Mouse (Mus musculus) midbrain, embryonic 13.5 days (tissue): ENCODE results near the gene Rassf1. TPM values are rescaled to one million over a fixed set of nuclear protein-coding genes. Genes with fewer than 3 reads are reported as not detected.
"Not testable (repeated sequence)": the region's sequence is repeated elsewhere in the genome, so short reads cannot be mapped to it uniquely, and the experiment has no call there.

Experiments
- ATAC-seq: fragments of 200-750 bp; cut with Nextera tagmentation; 2 replicates; pipeline ENCODE4 v1.8.0; 2017; ENCODE audit warnings: mild to moderate bottlenecking, moderate TSS enrichment, moderate library complexity
- H3K27ac ChIP-seq: fragments of 300-500 bp; sonication (generic); 2 replicates; pipeline ENCODE4 v1.5.1; 2015; ENCODE audit warnings: inconsistent platforms, mild to moderate bottlenecking, moderate library complexity
- H3K27me3 ChIP-seq: fragments of 300-500 bp; sonication (generic); 2 replicates; pipeline ENCODE4 v1.6.1; 2015; ENCODE audit warnings: mild to moderate bottlenecking, inconsistent platforms
- H3K36me3 ChIP-seq: fragments of 300-500 bp; sonication (generic); 2 replicates; pipeline ENCODE4 v1.6.1; 2015; ENCODE audit warnings: mild to moderate bottlenecking, inconsistent platforms
- H3K4me1 ChIP-seq: fragments of 300-500 bp; sonication (generic); replicated peaks from 2 replicates; pipeline ENCODE4 v1.6.1; 2015; ENCODE audit warnings: inconsistent platforms
- H3K4me2 ChIP-seq: fragments of 300-500 bp; sonication (generic); replicated peaks from 2 replicates; pipeline ENCODE4 v1.6.1; 2015; ENCODE audit warnings: moderate library complexity, mild to moderate bottlenecking, inconsistent platforms
- H3K4me3 ChIP-seq: fragments of 300-500 bp; sonication (generic); replicated peaks from 2 replicates; pipeline ENCODE4 v1.5.1; 2015; ENCODE audit warnings: mild to moderate bottlenecking, inconsistent platforms
- H3K9ac ChIP-seq: fragments of 300-500 bp; sonication (generic); replicated peaks from 2 replicates; pipeline ENCODE4 v1.6.1; 2015; ENCODE audit warnings: mild to moderate bottlenecking, inconsistent platforms
- H3K9me3 ChIP-seq: fragments of 300-500 bp; sonication (generic); 2 replicates; pipeline ENCODE4 v1.6.1; 2016; ENCODE audit warnings: mild to moderate bottlenecking, inconsistent platforms
- WGBS: fragments of 180-500 bp; shearing (Covaris S2); methylation state at CpG from one replicate; pipeline ENCODE4 v1.1.7; 2015; 5-methylcytosine and 5-hydroxymethylcytosine counted together
- polyA plus RNA-seq: library from polyadenylated mRNA; unstranded; fragments of >200 nt; fragmentation: Nextera tagmentation; extraction: Ambion mirVana; gene quantifications from 2 replicates; pipeline ENCODE4 v1.2.1, GENCODE M21; 2015

Rassf1 gene
- polyA plus RNA-seq, 1 experiment from 2014 or later = 39.5 TPM

DNA sequence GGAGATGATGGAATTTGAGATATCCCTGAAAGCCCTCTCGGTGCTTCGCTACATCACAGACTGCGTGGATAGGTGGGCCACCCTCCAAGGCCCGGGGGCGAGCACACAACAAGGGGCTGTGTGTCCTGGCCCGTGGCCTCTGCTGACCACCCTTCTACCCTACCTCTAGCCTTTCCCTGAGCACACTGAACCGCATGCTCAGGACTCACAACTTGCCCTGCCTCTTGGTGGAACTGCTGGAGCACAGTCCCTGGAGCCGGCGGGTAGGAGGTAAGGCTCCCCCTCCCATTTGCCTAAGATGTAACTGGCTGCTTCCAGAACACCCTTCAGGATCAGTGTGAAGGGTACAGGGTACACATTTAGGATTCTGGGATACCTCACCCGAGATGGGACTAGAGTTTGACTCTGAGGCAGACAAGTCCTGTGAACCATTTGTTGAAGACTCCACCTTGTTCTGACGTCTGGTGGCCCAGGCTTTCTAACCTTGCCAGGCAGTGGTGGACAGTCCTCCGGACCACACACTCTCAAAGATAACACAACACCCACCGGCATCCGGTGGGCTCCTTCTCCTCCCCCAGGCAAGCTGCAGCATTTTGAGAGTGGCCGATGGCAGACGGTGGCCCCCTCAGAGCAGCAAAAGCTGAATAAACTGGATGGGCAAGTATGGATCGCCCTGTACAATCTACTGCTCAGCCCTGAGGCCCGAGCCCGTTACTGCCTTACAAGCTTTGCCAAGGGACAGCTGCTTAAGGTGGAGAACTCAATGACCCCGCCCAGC lies 1.9 kb upstream of the Rassf1 start:
- peaks cover 9% of the 10 kb centered on the region for H3K36me3 ChIP-seq
- H3K27ac ChIP-seq = no peak overlapping the region
- H3K4me3 ChIP-seq = no peak overlapping the region
- H3K4me2 ChIP-seq = no peak overlapping the region
- WGBS = 87% methylated on average over 20 of the region's 20 CpGs
- peaks cover 61% of the 10 kb centered on the region for H3K27me3 ChIP-seq
- no peak for ATAC-seq
- no peaks in the 10 kb centered on the region for H3K9me3 ChIP-seq
- H3K4me1 ChIP-seq = peaks cover 49% of the 10 kb centered on the region
- no peak overlapping the region for H3K9ac ChIP-seq

DNA sequence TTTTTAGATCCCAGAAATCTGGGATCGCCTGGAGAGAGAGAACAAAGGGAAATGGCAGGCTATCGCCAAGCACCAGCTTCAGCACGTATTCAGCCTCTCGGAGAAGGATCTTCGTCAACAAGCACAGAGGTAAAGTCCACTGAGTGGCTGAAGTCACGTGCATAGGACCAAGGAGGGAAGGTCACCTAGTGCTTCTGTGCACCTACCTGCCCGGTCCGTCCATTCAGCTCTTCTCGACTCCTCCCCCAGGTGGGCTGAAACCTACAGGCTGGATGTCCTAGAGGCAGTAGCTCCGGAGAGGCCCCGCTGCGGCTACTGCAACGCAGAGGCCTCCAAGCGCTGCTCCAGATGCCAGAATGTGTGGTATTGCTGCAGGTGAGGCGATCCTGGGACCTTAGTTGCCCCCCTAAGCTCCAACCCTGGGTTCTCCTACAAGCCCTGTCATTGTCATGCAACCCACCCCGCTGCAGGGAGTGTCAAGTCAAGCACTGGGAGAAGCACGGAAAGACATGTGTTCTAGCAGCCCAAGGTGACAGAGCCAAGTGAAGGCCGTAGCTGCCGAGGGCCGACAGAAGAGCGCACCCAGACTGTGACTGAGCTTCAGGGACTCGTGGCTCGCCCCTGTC lies 751 bp upstream of the Rassf1 start:
- WGBS = 25% methylated on average over 23 of the region's 23 CpGs
- Histone ChIP-seq H3K9me3 (no peaks in the 10 kb centered on the region), H3K4me2 (peak overlapping the region; percentile 53), H3K27me3 (peaks cover 61% of the 10 kb centered on the region), H3K27ac (no peak overlapping the region), H3K9ac (peak overlapping the region; percentile 54), H3K36me3 (no peaks in the 10 kb centered on the region), H3K4me1 (peaks cover 56% of the 10 kb centered on the region), H3K4me3 (0 out of 2 replicates have a peak overlapping the region, but pooled peaks have one; percentile 30)
- ATAC-seq = no peak

DNA sequence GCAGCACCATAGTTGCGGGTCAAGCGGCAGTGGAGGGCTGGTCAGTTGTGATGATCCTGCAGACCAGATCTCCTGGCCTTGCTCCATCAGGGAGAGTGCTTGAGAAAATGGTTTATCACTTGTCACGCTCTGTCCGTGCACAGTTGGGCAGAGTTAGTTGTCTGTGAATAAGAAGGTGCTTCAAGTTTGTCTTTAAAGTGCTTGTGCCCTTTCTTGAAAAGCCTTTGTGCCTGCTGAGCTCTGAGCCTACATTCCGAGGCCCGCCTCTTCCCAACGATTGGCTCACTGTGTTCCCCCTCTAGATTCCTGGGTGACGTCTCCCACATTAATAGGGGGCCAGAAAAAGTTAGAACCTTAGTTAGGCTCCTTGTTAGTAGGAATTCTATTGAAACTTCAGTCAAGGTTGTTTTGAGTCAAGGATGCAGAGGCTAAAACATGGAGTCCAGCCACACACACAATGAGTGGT lies 568 bp downstream of the Rassf1 start:
- Histone ChIP-seq H3K9ac (peak overlapping the region; percentile 54), H3K36me3 (peaks cover 5% of the 10 kb centered on the region; the same call in 1 of the 2 replicates), H3K27me3 (peaks cover 61% of the 10 kb centered on the region), H3K9me3 (no peaks in the 10 kb centered on the region), H3K4me2 (peak overlapping the region; percentile 53), H3K27ac (no peak overlapping the region), H3K4me3 (peak overlapping the region; percentile 30), H3K4me1 (peaks cover 57% of the 10 kb centered on the region)
- WGBS = 7% methylated on average over 8 of the region's 8 CpGs
- ATAC-seq = no peak

DNA sequence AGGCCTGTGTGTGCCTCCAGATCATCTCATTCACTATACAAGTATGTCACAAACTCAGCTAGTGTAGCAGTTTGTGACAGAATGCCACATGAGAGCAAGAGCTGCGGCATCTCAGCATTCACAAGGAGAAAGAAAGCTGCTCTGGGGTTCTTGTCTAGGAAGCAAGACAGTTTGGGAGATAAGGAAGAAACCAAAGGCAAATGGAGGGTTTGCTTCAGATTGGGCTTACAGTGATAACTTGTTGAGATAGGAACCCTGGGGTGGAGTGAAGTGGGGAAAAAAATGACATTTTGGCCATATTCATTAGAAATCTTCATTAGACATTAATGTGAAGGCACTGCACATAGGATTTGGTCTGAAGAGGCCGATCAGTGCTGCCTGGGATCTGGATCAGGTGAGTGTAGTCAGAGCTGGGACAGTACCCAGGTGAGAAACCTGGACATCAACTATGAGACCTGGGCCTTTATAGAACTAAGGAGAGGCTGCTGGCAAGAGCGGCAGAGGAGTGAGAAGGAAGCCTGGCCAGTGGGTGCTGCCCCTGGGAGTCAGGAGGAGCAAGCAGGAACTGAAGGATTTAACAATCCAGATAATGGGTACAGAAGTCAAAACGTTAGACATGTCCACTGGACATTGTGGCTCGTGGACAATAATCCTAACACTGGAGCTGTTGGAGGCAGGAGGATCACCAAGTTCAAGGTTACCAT lies 1.5 kb downstream of the Rassf1 start:
- Histone ChIP-seq H3K4me1 (peaks cover 51% of the 10 kb centered on the region), H3K27ac (no peak overlapping the region), H3K9ac (no peak overlapping the region), H3K27me3 (peaks cover 57% of the 10 kb centered on the region), H3K4me2 (peak overlapping the region; percentile 95; the same call in 1 of the 2 replicates), H3K36me3 (peaks cover 14% of the 10 kb centered on the region), H3K4me3 (peak overlapping the region; percentile 60; the same call in 1 of the 2 replicates), H3K9me3 (no peaks in the 10 kb centered on the region)
- WGBS = 79% methylated on average over 5 of the region's 5 CpGs
- no peak for ATAC-seq

DNA sequence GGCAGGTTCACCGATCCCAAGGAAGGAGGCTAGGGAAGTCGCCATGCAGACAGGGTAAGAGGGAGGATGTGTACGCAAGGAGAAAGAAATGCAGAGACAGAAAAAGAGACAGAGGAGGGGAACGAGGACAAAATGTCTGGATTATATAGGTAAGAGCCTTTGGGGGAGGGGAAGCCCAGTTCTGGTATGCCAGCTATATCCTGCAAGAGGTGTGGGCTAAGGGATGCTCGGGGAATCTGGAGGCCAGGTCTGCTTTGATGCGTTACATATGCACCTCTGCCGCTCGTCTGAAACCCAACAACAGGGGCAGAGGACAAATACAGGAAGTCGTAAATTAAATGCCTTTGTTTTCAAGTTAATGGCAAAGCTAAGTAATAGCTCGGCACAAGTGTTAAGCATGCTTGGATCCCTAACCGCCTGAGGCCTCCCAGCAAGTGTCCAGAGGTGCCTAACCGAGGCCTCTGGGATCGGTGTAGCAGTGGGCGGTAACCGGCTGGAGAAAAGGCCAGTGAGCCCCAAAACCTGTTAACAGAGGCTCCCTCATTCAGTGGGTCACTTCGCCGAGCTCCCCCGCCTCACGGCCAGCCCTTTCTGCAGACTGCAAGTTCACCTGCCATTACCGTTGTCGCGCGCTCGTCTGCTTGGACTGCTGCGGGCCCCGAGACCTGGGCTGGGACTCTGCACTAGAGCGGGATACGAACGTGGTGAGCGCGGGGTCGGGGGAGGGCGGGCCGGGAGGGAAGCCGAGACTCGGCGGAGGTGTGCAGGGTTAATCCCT lies 2.4 kb downstream of the Rassf1 start:
- WGBS = 7% methylated on average over 37 of the region's 37 CpGs
- H3K4me2 ChIP-seq = peak overlapping the region; percentile 95
- H3K4me1 ChIP-seq = peaks cover 51% of the 10 kb centered on the region
- H3K9ac ChIP-seq = peak overlapping the region; percentile 74
- peak; percentile 26 for ATAC-seq
- H3K36me3 ChIP-seq = peaks cover 23% of the 10 kb centered on the region
- H3K9me3 ChIP-seq = no peaks in the 10 kb centered on the region
- peaks cover 48% of the 10 kb centered on the region for H3K27me3 ChIP-seq
- H3K4me3 ChIP-seq = peak overlapping the region; percentile 60
- peak overlapping the region; percentile 82 for H3K27ac ChIP-seq

DNA sequence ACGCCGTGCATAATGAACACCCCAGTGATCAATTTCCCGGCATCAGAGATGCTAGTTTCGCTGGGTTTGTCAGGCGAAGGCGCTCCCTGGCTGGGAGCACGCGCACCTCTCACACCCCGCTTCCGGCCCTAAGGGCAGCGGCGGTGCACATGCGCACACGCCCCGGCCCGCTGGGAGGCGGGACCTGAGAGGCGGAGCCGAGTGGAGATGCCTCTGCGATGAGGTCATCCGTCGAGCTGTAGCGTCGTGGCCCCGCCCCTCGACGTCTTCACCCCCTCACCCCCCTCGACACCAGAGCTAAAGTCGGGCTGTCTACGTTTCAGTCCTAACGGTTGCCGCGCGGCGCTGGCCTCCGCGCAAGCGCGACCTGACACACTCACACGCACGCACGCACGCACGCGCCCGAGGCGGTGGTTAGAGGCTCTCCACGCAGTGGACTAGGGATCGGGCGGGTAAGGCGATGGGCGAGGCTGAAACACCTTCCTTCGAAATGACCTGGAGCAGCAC lies 3.0 kb downstream of the Rassf1 start:
- Histone ChIP-seq H3K9me3 (no peaks in the 10 kb centered on the region), H3K27ac (peak overlapping the region; percentile 84), H3K27me3 (peaks cover 41% of the 10 kb centered on the region), H3K36me3 (peaks cover 30% of the 10 kb centered on the region), H3K4me2 (peak overlapping the region; percentile 95), H3K4me1 (peaks cover 51% of the 10 kb centered on the region), H3K4me3 (peak overlapping the region; percentile 60), H3K9ac (peak overlapping the region; percentile 81)
- ATAC-seq = peak; percentile 95
- whole genome bisulfite sequencing = under 1% methylated on average over 53 of the region's 53 CpGs

DNA sequence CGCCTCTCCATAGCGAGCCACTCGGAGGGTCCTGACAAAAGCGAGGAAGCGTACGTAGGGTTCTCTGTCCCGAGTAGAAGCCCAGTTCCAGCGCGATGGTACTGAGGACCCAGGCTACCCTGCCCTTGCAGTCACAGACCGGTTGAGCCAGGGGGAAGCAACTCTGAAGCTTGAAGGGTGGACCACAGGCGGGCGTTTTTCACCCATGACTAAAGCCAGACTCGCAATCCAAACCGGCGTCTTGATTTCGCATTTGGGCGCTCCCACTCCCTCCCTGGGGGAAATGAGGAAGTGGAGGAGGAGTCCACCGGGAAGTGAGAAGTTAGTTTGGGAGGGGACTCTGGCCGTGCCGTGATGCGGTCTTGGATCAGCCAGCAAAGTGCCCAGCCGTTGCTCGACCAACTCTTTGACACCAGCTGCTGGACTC lies 3.7 kb downstream of the Rassf1 start:
- H3K36me3 ChIP-seq = peaks cover 36% of the 10 kb centered on the region
- ATAC-seq = peak; percentile 55
- peak overlapping the region; percentile 84 for H3K27ac ChIP-seq
- WGBS = under 1% methylated on average over 23 of the region's 23 CpGs
- peak overlapping the region; percentile 60 for H3K4me3 ChIP-seq
- peak overlapping the region; percentile 81 for H3K9ac ChIP-seq
- peaks cover 51% of the 10 kb centered on the region for H3K4me1 ChIP-seq
- peaks cover 35% of the 10 kb centered on the region for H3K27me3 ChIP-seq
- peak overlapping the region; percentile 95 for H3K4me2 ChIP-seq
- no peaks in the 10 kb centered on the region for H3K9me3 ChIP-seq

DNA sequence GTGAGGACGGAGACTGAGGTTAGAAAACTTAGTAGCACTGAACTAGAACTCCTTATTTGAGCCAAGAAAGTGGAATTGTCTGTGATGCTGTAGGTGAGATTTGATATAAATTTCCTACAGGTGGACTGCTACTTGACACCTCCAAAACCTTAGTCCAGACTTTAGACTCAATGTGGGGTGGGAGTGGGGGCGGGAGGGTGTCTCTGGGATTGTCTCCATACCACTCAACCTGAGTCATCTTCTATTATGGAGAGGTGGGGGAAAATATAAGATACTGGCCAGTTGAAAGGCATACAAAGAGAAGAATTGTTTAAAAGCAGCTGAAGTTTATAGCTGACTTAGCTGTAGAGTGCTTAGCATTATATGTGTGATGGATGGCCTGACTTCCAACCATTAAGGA lies 4.3 kb downstream of the Rassf1 start:
- H3K36me3 ChIP-seq = peaks cover 43% of the 10 kb centered on the region
- peak overlapping the region; percentile 60 for H3K4me3 ChIP-seq
- peaks cover 28% of the 10 kb centered on the region for H3K27me3 ChIP-seq
- 49% methylated on average over 2 of the region's 2 CpGs for WGBS
- peak overlapping the region; percentile 95 for H3K4me2 ChIP-seq
- no peak for ATAC-seq
- peaks cover 49% of the 10 kb centered on the region for H3K4me1 ChIP-seq
- H3K9me3 ChIP-seq = no peaks in the 10 kb centered on the region
- H3K27ac ChIP-seq = no peak overlapping the region
- peak overlapping the region; percentile 81 for H3K9ac ChIP-seq

DNA sequence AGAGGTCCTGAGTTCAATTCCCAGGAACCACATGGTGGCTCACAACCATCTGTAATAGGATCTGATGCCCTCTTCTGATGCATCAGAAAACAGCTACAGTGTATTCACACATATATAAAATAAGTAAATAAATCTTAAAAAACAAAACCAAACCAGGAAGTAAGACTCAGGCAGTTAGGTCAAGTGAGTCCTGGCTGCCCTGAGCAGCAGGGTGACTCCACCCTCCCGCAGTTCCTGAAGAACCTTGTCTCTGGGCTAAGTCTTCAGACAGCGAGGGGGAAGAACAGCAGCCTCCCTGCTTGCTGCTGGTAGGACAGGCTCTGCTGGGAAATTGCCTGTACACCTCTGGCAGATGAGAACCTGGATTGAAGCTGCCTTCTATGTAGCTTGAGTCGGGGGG lies 5.0 kb downstream of the Rassf1 start:
- 0 out of 2 replicates have a peak overlapping the region, but pooled peaks have one; percentile 39 for H3K9ac ChIP-seq
- H3K4me2 ChIP-seq = peak overlapping the region; percentile 95
- H3K9me3 ChIP-seq = no peaks in the 10 kb centered on the region
- H3K27me3 ChIP-seq = peaks cover 22% of the 10 kb centered on the region
- 84% methylated on average over 3 of the region's 3 CpGs for WGBS
- no peak overlapping the region for H3K27ac ChIP-seq
- peaks cover 49% of the 10 kb centered on the region for H3K36me3 ChIP-seq
- peaks cover 42% of the 10 kb centered on the region for H3K4me1 ChIP-seq
- no peak for ATAC-seq
- H3K4me3 ChIP-seq = peak overlapping the region; percentile 60

DNA sequence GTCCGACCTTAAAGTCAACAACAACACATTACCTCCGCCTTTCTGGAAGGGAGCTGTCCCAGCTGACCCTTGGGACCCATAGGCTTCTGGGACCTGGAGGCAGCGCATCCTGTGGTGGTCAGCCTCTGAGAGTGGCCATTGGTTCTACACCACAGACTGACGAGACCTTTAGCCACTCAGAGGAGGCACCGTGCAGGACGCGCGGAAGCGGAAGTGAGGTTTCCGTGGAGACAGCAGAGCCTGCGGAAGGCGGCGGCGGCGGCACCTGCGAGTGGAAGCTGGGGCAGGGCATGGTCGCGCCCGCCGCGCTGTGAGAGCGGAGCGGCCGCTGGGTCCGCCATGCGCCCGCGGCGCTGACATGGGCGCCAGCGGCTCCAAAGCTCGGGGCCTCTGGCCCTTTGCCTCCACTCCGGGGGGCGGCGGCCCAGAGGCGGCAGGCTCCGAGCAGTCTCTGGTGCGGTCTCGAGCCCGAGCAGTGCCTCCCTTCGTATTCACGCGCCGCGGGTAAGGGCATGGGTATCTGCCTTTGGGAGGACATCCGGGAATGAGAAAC lies 11.8 kb downstream of the Rassf1 start, which contains the start of gene Tusc2:
Gene Tusc2 (plus strand): TSS at position 227 of the 553 bp plus-strand sequence.
- Histone ChIP-seq H3K4me1 (peaks cover 44% of the 10 kb centered on the region), H3K27me3 (no peaks in the 10 kb centered on the region), H3K4me3 (peak within 1 kb of the TSS; percentile 90), H3K9me3 (no peaks in the 10 kb centered on the region), H3K9ac (peak within 1 kb of the TSS; percentile 92), H3K27ac (peak within 1 kb of the TSS; percentile 73), H3K36me3 (peaks cover 67% of the 10 kb centered on the region), H3K4me2 (peak within 1 kb of the TSS; percentile 79)
- peak; percentile 99 for ATAC-seq
- 0% methylated on average over 44 of the region's 46 CpGs for WGBS

DNA sequence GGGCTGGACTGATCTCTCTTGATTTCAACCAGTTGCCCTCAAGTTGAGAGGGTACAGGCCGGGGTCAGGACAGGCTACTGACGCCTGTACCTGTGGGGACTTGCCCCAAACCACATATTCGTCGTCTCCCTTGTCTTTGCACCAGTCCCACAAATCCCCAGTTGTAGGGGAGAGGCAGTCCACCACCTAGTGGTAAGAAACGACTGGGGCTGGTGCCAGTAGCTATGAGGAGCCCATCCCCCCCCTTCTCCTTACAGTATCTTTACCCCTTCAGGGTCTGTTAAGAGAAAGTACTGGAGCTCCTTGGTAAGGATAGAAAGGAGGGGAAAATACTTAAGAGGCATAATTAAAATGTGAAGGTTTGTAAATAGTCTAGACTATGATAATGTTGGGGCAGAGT lies 14.2 kb downstream of the Rassf1 start:
- 52% methylated on average over 5 of the region's 5 CpGs for WGBS
- not testable (repeated sequence) for H3K9me3 ChIP-seq, H3K27ac ChIP-seq, ATAC-seq, H3K9ac ChIP-seq, H3K4me2 ChIP-seq, H3K27me3 ChIP-seq
- 0 out of 2 replicates have a peak overlapping the region, but pooled peaks have one; percentile 5 for H3K4me3 ChIP-seq
- H3K4me1 ChIP-seq = peaks cover 55% of the 10 kb centered on the region
- H3K36me3 ChIP-seq = peaks cover 46% of the 10 kb centered on the region
